Mouse (Mus musculus) midbrain, embryonic 12.5 days (tissue): ENCODE data around the gene Rgs16. TPM values are rescaled to one million over a fixed set of nuclear protein-coding genes. Genes with fewer than 3 reads are reported as not detected.

Source experiments
- ATAC-seq: fragments of 200-750 bp; cut with Nextera tagmentation; 2 replicates; pipeline ENCODE4 v1.8.0; 2017; ENCODE audit warnings: low read depth, moderate TSS enrichment, moderate library complexity; ENCODE audit not compliant: low FRiP score
- H3K27ac ChIP-seq: fragments of 300-500 bp; sonication (generic); replicated peaks from 2 replicates; pipeline ENCODE4 v1.5.1; 2016; ENCODE audit warnings: mild to moderate bottlenecking
- H3K27me3 ChIP-seq: fragments of 300-500 bp; sonication (generic); 2 replicates; pipeline ENCODE4 v1.6.1; 2016; ENCODE audit warnings: mild to moderate bottlenecking
- H3K36me3 ChIP-seq: fragments of 300-500 bp; sonication (generic); 2 replicates; pipeline ENCODE4 v1.6.1; 2016
- H3K4me1 ChIP-seq: fragments of 300-500 bp; sonication (generic); 2 replicates; pipeline ENCODE4 v1.6.1; 2016
- H3K4me2 ChIP-seq: fragments of 300-500 bp; sonication (generic); replicated peaks from 2 replicates; pipeline ENCODE4 v1.6.1; 2016; ENCODE audit warnings: mild to moderate bottlenecking, moderate library complexity
- H3K4me3 ChIP-seq: fragments of 300-500 bp; sonication (generic); 2 replicates; pipeline ENCODE4 v1.5.1; 2016; ENCODE audit warnings: mild to moderate bottlenecking
- H3K9ac ChIP-seq: fragments of 300-500 bp; sonication (generic); replicated peaks from 2 replicates; pipeline ENCODE4 v1.6.1; 2016; ENCODE audit warnings: mild to moderate bottlenecking, moderate library complexity
- H3K9me3 ChIP-seq: fragments of 300-500 bp; sonication (generic); 2 replicates; pipeline ENCODE4 v1.6.1; 2016; ENCODE audit warnings: mild to moderate bottlenecking
- WGBS: fragments of 180-500 bp; shearing (Covaris S2); methylation state at CpG from one replicate; pipeline ENCODE4 v1.1.7; 2016; 5-methylcytosine and 5-hydroxymethylcytosine counted together
- polyA plus RNA-seq: library from polyadenylated mRNA; unstranded; fragments of >200 nt; fragmentation: Nextera tagmentation; extraction: Ambion mirVana; gene quantifications from 2 replicates; pipeline ENCODE4 v1.2.1, GENCODE M21; 2016

The Rgs16 gene
- polyA plus RNA-seq, 1 experiment from 2014 or later: 46.3 TPM

- Histone ChIP-seq H3K9ac (peak overlapping the region; percentile 62), H3K27me3 (peaks cover 27% of the 10 kb centered on the region), H3K4me3 (peak overlapping the region; percentile 51), H3K27ac (peak overlapping the region; percentile 47; the same call in 1 of the 2 replicates), H3K4me1 (peaks cover 71% of the 10 kb centered on the region), H3K9me3 (no peaks in the 10 kb centered on the region), H3K4me2 (peak overlapping the region; percentile 71), H3K36me3 (peaks cover 11% of the 10 kb centered on the region; the same call in 1 of the 2 replicates)
- 61% methylated on average over 18 of the region's 18 CpGs for WGBS
- no peak for ATAC-seq
These were observed 1.6 kb downstream of the Rgs16 start for GRCm38 (mm10) chr1:153741551-153742316.

GRCm38 (mm10) chr1:153742374-153743155, 2.4 kb downstream of the Rgs16 start:
- H3K27me3 ChIP-seq: peaks cover 27% of the 10 kb centered on the region
- peaks cover 11% of the 10 kb centered on the region; the same call in 1 of the 2 replicates for H3K36me3 ChIP-seq
- H3K27ac ChIP-seq: no peak overlapping the region
- no peak for ATAC-seq
- 66% methylated on average over 11 of the region's 11 CpGs for WGBS
- peaks cover 63% of the 10 kb centered on the region for H3K4me1 ChIP-seq
- H3K9me3 ChIP-seq: no peaks in the 10 kb centered on the region
- H3K9ac ChIP-seq: peak overlapping the region; percentile 24; the same call in 1 of the 2 replicates
- peak overlapping the region; percentile 71 for H3K4me2 ChIP-seq
- peak overlapping the region; percentile 51 for H3K4me3 ChIP-seq

GRCm38 (mm10) chr1:153746119-153746670, 6.0 kb downstream of the Rgs16 start:
- no peak overlapping the region for H3K9ac ChIP-seq
- no peak overlapping the region for H3K4me2 ChIP-seq
- peak overlapping the region; percentile 39; the same call in 1 of the 2 replicates for H3K27ac ChIP-seq
- H3K27me3 ChIP-seq: peaks cover 7% of the 10 kb centered on the region; the same call in 1 of the 2 replicates
- H3K4me3 ChIP-seq: no peak overlapping the region
- WGBS: 73% methylated on average over 14 of the region's 14 CpGs
- peaks cover 64% of the 10 kb centered on the region for H3K4me1 ChIP-seq
- no peak for ATAC-seq
- H3K9me3 ChIP-seq: no peaks in the 10 kb centered on the region
- H3K36me3 ChIP-seq: peaks cover 11% of the 10 kb centered on the region; the same call in 1 of the 2 replicates

DNA sequence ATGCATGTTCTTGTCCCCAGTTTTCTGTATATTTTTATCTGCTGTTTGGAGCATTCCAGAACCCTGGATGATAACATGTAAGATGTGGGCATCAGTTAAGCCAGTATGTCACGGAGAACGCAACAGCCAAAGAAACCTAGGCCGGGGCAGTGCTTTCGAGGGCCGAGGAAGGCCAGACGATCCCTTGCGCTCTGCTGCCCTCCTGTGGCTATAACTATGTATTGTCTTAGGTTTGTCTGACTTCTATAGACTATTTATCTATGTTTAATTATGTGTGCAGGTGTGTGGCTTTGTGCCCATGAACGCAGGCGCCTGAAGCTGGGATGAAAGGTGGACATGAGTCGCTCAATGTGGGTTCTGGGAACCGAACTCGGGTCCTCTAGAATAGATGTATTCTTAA, 6.6 kb downstream of the Rgs16 start:
- Histone ChIP-seq H3K4me1 (peaks cover 61% of the 10 kb centered on the region), H3K27ac (no peak overlapping the region), H3K9ac (no peak overlapping the region), H3K4me3 (no peak overlapping the region), H3K27me3 (peaks cover 1% of the 10 kb centered on the region; the same call in 1 of the 2 replicates), H3K9me3 (no peaks in the 10 kb centered on the region), H3K4me2 (no peak overlapping the region), H3K36me3 (peaks cover 11% of the 10 kb centered on the region; the same call in 1 of the 2 replicates)
- WGBS: 2% methylated on average over 12 of the region's 12 CpGs
- ATAC-seq: peak; percentile 36; the same call in 1 of the 2 replicates

- H3K4me1 ChIP-seq: peaks cover 56% of the 10 kb centered on the region
- H3K4me3 ChIP-seq: no peak overlapping the region
- H3K9me3 ChIP-seq: no peaks in the 10 kb centered on the region
- H3K36me3 ChIP-seq: peaks cover 11% of the 10 kb centered on the region; the same call in 1 of the 2 replicates
- 77% methylated on average over 12 of the region's 12 CpGs for WGBS
- H3K4me2 ChIP-seq: 0 out of 2 replicates have a peak overlapping the region, but pooled peaks have one; percentile 5
- H3K9ac ChIP-seq: no peak overlapping the region
- ATAC-seq: no peak
- no peaks in the 10 kb centered on the region for H3K27me3 ChIP-seq
- H3K27ac ChIP-seq: no peak overlapping the region
These were observed 7.8 kb downstream of the Rgs16 start for GRCm38 (mm10) chr1:153747861-153748530.

GRCm38 (mm10) chr1:153748549-153748948, 8.4 kb downstream of the Rgs16 start:
- H3K9me3 ChIP-seq: no peaks in the 10 kb centered on the region
- no peak overlapping the region for H3K9ac ChIP-seq
- peak overlapping the region; percentile 59 for H3K4me2 ChIP-seq
- no peak overlapping the region for H3K4me3 ChIP-seq
- peaks cover 50% of the 10 kb centered on the region for H3K4me1 ChIP-seq
- no peaks in the 10 kb centered on the region for H3K27me3 ChIP-seq
- 0 out of 2 replicates have a peak, but pooled peaks have one; percentile 27 for ATAC-seq
- H3K36me3 ChIP-seq: peaks cover 9% of the 10 kb centered on the region; the same call in 1 of the 2 replicates
- no peak overlapping the region for H3K27ac ChIP-seq
- 5% methylated on average over 1 of the region's 1 CpGs for WGBS

DNA sequence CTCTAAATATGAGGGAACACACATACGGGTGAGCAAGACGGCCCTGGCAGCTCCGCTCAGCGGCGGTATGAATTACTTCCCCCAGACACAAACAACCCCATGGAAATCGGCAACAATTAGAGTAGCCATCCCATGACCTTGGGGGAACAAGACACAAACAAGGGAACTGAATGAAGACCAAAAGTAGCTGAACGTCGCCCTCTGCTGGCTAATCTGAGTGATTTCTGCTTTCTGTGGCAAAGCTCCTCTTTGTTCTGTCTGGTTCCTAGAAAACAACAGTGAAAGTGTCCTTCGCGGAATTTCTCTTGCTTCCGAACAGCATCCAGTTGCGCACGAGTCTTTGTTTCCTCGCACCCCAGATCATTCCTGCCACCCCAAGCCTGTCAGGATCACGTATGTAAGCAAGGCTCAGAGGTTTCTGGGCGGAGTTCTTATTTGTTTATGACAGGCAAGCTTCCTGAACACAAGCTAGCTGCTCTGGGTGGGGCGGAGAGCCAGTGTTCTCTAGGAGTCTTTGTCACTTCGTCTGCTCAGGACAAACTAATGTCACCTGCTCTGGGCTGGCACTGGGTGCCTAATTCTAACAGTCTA, 9.2 kb downstream of the Rgs16 start, which contains the start of gene Rnasel:
TSS of gene Rnasel (plus strand) at position 216 of the 591 bp plus-strand sequence.
- Histone ChIP-seq H3K9ac (peak within 1 kb of the TSS; percentile 64), H3K4me2 (peak within 1 kb of the TSS; percentile 59), H3K36me3 (peaks cover 9% of the 10 kb centered on the region), H3K9me3 (no peaks in the 10 kb centered on the region), H3K27ac (peak within 1 kb of the TSS; percentile 73), H3K4me3 (peak within 1 kb of the TSS; percentile 45), H3K27me3 (no peaks in the 10 kb centered on the region), H3K4me1 (peaks cover 42% of the 10 kb centered on the region)
- WGBS: 4% methylated on average over 18 of the region's 18 CpGs
- ATAC-seq: peak; percentile 68

DNA sequence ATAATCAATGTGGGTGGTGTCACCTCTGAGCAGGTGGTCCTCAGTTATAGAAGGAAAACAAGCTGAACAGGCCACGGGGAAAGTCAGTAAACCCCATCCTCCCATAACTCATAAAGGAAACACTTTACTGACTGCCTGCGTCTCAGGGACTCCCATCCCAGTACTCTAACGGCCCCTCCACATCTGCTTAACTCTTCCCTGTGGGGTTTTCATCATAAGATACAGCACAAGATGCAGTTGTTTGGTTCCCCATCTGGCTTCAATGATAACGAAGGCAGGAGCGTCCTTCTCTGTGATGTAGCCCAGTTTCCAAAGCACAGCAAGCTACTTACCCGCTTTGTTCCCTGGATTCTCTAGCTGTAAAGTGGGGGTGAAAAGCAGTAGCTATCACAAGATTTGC, 9.9 kb downstream of the Rgs16 start:
- H3K4me1 ChIP-seq: peaks cover 38% of the 10 kb centered on the region
- H3K27ac ChIP-seq: peak overlapping the region; percentile 73

DNA sequence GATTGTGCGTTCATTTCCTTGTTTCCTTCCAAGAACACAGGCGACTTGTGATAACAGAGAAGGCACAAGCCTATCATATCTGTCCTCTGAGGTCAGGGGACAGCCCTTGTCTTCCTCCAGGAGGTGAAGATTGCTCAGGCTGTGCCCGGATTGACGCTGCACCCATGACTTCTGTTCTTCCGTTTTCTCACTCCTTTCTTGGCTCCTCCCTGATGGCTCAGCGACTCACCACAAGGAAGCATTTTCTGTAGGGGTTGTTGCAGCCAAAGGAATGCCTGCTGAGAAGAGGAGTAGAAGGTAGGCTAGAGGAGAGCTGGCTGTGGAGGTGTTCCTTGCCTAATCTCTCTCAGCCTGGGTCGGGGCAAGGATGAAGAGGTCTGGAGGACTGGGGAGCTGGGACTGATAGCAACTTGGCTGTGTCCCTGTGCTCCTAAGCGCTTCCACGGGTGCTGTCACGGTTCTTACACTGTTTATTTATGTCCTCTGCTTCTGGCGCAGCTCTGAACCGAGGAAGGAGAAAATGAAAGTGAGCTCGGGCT, 11.7 kb downstream of the Rgs16 start:
- WGBS: 66% methylated on average over 13 of the region's 13 CpGs
- Histone ChIP-seq H3K4me1 (peaks cover 32% of the 10 kb centered on the region), H3K4me3 (no peak overlapping the region), H3K9ac (no peak overlapping the region; the same call in 1 of the 2 replicates), H3K36me3 (peaks cover 29% of the 10 kb centered on the region), H3K4me2 (peak overlapping the region; percentile 29), H3K27ac (no peak overlapping the region), H3K9me3 (no peaks in the 10 kb centered on the region), H3K27me3 (no peaks in the 10 kb centered on the region)
- ATAC-seq: no peak

More for the DNA sequence above, 9.9 kb downstream of the Rgs16 start:
- WGBS: 55% methylated on average over 6 of the region's 6 CpGs
- peak overlapping the region; percentile 64 for H3K9ac ChIP-seq
- peaks cover 17% of the 10 kb centered on the region for H3K36me3 ChIP-seq
- H3K4me2 ChIP-seq: peak overlapping the region; percentile 59
- ATAC-seq: no peak
- H3K27me3 ChIP-seq: no peaks in the 10 kb centered on the region
- H3K9me3 ChIP-seq: no peaks in the 10 kb centered on the region
- peak overlapping the region; percentile 45 for H3K4me3 ChIP-seq

DNA sequence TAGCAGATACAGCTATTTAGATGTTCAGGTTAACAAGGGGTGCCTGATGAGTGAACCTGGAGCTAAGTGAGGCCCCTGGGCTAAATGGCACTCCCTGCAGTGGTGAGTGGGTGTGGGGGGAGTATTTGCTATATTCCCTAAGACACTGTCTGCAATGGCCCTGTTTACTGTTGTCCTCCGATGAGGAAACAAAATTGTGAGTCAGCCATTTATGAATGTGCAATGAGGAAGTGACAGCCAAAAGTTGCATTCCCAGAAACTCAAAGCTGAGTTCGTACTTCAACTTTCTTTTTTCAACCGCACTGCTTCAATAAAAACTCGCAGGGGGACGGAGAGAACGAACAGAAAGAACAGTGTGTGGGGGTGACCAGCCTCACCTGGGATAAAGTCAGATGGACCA, 12.4 kb downstream of the Rgs16 start:
- peaks cover 32% of the 10 kb centered on the region for H3K4me1 ChIP-seq
- peak overlapping the region; percentile 29 for H3K4me2 ChIP-seq
- no peak overlapping the region for H3K4me3 ChIP-seq
- no peaks in the 10 kb centered on the region for H3K9me3 ChIP-seq
- ATAC-seq: no peak
- H3K27ac ChIP-seq: no peak overlapping the region
- H3K9ac ChIP-seq: no peak overlapping the region
- peaks cover 29% of the 10 kb centered on the region for H3K36me3 ChIP-seq
- H3K27me3 ChIP-seq: no peaks in the 10 kb centered on the region
- WGBS: 90% methylated on average over 6 of the region's 6 CpGs
